Mouse (Mus musculus) cerebellum, postnatal 4 days (tissue): ENCODE measurements at regions not wholly inside any gene's neighbourhood (a gene's known extent, or its start where the extent isn't known, plus 50 kb on each side); places are given as distances from the start of the nearest gene placed in this dataset.
A peak's percentile ranks its signal among the peaks of the same experiment; 100 is the strongest.

ENCODE experiments used
- DNase-seq, 2 experiments: peaks; one replicate each; pipeline ENCODE4 v3.0.0; 2022; ENCODE audit warnings: low spot score in 2 of 2, mixed read lengths in 1 of 2

DNA sequence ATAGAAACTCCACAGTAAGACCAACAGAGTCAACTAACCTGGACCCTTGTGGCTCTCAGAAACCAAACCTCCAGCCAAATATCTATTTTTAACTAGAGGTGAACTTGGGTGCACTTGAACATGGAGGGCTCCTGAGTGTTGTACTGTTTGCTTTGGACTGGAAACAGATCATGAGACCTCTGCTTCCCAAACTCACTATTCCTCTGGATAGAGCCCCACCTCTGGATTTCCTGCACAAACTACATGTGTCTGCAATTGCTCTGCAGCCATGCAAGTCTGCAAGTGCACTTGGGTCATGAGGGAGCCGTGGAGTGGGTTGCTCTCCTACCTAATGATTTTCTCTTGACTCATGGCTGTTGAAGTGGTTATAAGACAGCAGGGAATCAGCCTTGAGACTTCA lies 759.9 kb upstream of the Fam160b2 start:
- DNase-seq: no peak

DNA sequence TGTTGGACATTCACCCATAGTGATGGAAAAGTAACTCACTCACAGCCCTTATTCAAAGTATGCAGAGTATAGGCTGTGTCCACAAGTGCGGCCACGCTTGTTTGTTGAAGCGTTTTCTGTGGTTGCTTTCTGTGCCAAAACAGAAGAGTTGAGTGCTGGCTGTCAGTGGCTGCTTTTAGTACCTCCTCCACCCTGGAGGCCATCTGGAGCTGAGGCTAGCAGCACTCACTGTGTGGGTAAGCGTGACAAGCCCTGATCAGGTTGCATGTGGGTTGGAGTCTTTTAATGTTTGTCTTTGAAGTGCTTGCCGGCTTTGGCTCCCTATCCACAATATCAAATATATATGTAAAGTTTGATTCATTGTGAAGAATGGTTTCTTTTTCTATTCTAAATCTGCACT lies 738.6 kb upstream of the Fam160b2 start:
- no peak for DNase-seq

GRCm38 (mm10) chr14:71336906-71337305 lies 737.3 kb upstream of the Fam160b2 start:
- DNase-seq: no peak

DNA sequence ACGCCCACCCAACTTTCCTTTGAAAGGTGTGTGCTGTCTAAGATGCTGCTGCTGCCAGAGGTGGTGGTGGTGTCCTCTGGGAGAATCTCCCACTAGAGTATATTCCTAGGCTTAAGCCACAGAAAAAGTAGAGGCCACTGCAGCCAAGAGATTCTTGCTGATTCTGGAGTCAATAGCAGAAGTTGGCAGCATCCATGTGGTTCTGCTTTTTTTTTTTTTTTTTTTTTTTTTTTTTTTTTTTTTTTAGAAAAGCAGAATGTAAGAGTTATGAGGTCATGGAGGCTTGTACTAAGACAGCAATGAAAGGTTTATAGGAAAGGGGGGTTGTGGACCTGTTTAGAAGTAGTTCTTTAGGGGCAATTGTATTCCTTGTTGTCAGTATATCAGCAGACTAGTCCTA lies 734.4 kb upstream of the Fam160b2 start:
- DNase-seq: no peak

- no peak for DNase-seq
Observed at GRCm38 (mm10) chr14:71329862-71330630, 730.4 kb upstream of the Fam160b2 start.

GRCm38 (mm10) chr14:71327621-71328020 lies 728.0 kb upstream of the Fam160b2 start:
- DNase-seq: peak in 1 of 2 experiments; percentile 10

GRCm38 (mm10) chr14:71326521-71327105 lies 727.0 kb upstream of the Fam160b2 start:
- no peak for DNase-seq

DNA sequence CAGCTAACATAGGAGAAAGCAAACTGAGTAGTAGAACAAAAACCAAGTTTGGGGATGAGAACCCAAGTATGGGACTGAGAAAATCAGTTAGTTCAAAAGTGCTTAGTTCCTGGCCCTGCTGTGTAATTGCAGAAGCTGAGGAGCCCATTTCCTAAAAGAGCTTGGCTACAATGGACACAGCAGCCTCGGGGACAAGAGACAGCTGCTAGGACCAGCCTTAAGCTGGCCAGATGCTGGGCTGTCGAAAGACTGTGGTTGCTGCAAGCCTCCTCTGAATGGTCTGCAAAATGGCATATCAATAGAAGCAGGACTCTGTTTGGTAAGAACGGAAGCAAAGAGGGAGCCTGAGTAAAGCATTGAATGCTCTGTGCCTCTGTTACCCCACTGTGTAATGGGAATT lies 715.6 kb upstream of the Fam160b2 start:
- DNase-seq: no peak

- peak in 1 of 2 experiments; percentile 11 for DNase-seq
Observed at GRCm38 (mm10) chr14:71299755-71300154, 700.1 kb upstream of the Fam160b2 start.

GRCm38 (mm10) chr14:71281568-71281967 lies 681.9 kb upstream of the Fam160b2 start:
- DNase-seq: no peak

- DNase-seq: peak in 1 of 2 experiments; percentile 46
Observed at GRCm38 (mm10) chr14:71276309-71276791, 676.7 kb upstream of the Fam160b2 start.

- DNase-seq: no peak
Observed at GRCm38 (mm10) chr14:71272470-71272869, 672.8 kb upstream of the Fam160b2 start.

DNA sequence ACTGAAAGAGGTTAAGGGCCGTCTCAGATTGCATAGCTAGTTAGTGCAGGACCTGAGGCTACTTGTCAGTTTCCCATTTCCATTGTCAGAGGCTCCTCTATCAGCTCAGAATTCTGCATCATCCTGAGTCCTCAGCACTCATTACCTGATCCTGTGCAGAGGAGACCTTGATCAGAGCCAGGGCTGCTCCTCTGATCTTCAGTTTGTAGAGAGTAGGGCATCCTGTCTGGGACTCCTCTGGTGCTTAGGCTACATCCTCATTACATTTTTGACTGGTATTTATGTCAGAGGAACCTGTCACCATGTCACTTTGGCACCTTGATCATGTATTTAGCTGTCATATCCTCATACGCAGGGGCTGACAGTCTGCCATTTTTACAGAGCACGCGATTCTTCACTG lies 658.0 kb upstream of the Fam160b2 start:
- DNase-seq: no peak

GRCm38 (mm10) chr14:71254207-71254606 lies 654.6 kb upstream of the Fam160b2 start:
- DNase-seq: no peak

GRCm38 (mm10) chr14:71252136-71252535 lies 652.5 kb upstream of the Fam160b2 start:
- no peak for DNase-seq

GRCm38 (mm10) chr14:71251116-71251515 lies 651.5 kb upstream of the Fam160b2 start:
- DNase-seq: no peak

DNA sequence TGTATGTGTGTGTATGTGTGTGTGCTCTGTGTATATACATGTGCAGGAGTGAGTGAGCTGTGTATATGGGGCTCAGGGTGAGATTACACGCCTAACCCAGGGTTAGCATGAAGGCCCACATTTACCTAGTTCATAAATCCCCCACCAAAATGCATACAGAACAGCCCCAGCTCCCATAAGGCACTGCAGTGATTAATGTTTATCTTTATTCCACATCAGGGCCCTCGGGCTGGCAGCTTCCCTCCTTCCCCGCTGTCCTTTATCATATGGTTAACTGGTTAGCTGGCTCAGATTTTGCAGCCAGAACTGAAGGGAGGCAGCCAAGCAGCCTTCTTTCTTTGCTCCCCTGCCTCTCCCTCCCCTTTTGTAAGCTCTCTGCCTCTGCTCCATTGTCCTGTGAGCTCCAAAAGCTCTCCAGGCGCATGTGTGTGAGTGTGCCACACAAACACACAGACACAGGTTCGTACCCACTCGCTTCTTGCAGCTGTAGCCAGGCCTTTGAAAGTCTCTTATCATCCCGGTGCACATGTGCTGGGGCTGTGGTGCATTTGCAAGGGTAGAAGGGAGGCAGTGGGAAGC lies 649.8 kb upstream of the Fam160b2 start:
- peak; percentile 24 to 66 for DNase-seq

DNA sequence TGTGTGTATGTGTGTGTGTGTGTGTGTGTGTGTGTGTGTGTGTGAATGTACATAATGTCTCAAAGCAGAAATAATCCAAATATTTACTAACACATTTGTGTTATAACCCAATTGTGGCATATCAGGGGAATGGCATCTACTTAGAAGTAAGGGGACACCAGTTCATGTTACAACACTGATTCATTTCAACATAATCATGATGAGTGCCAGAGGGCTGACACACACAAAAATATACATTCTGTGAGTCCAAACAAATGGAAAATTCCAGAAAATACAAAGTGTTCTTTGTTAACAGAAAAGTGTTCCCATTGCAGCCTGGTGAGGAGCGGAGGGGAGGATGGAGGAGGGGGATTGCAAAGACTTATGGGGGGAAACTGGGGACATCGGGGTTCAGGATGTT lies 648.9 kb upstream of the Fam160b2 start:
- DNase-seq: no peak

DNA sequence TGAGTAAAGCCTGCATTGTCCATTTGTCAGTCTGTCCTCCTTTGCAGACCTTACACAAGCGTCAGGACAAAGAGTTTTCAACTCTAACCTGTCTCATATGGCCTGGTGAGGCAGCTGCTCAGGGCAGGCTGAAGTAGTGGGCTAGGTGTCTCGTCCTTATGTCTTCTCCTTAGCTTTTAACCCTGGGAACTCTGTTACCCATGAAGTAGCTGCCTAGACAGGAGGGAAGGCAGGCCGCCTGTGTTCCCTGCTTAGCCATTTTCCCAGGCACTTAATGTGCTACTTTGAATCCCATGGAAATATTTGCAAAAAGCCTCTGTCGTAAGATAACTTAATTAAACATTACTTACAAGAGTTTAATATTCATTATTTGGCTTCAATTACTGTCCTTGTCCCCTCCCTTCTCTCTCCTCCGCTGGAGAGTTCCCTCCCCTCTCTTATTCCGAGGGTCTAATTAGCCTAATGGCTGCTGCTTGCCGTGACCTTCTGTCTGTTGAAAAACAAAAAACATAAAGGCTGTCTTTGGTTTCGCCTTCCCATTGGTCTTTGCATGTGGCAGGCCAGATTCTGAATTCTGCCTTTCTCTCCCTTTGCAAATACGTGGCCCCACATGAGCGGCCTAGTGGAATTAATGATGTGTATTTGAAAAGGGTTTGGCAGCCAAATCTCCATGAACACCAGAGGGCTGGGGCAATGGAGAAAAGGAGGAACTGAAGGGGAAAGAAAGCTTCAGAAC lies 642.2 kb upstream of the Fam160b2 start:
- DNase-seq: peak in 1 of 2 experiments; percentile 13

- no peak for DNase-seq
Observed at GRCm38 (mm10) chr14:71236192-71236591, 636.6 kb upstream of the Fam160b2 start.

DNA sequence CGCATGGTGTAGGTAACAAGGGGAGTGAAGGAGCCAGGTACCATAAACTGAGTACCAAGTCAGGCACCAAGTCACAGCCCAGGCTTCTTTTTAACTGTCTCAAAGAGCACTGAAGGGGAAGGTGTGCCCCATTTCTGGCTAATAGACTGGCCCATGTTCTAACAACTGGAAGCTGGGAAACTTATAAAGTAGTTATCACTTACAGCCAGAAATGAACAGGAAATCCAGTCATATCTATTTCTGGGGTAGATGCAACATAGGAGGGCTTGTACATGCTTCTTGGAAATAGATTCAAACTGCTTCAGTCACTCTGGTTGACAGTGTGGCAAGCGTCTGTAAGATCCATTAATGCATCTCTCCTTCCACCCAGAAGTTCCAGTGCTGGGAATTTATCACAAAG lies 635.3 kb upstream of the Fam160b2 start:
- no peak for DNase-seq

DNA sequence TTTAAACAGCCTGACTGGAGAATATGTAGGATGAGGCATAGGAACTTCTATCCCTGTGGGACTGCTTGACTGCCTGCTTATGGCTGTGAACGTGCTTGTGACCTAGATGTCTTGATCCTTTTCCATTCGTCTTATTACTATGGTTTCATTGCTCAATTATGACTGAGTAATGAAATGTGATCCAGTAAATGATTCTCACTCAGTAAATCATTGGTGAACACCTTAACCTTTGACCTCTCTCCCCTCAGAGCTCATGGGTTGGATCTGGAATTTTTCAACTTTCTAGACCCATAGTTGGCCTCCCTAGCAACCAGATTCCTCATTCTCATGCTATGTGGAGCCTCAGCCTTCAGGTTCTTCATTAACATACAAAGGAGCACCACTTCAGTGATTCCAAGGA lies 634.6 kb upstream of the Fam160b2 start:
- DNase-seq: no peak
